Mouse (Mus musculus): ENCODE results near the gene Dus1l.
"Not testable (repeated sequence)": the region's sequence is repeated elsewhere in the genome, so short reads cannot be mapped to it uniquely, and the experiment has no call there.

Gene Dus1l

GRCm38 (mm10) chr11:120777123-120777522 lies 19.1 kb downstream of the Dus1l start:
- no peak for DNase-seq (ENCODE audit: low read depth, low spot score)

- DNase-seq (ENCODE audit: low read depth, low spot score): peak; percentile 57
Measured at GRCm38 (mm10) chr11:120775774-120776469, 20.3 kb downstream of the Dus1l start.

GRCm38 (mm10) chr11:120773463-120774190 lies 22.6 kb downstream of the Dus1l start:
- DNase-seq (ENCODE audit: low read depth, low spot score): no peak

- DNase-seq (ENCODE audit: low read depth, low spot score): no peak
Measured at GRCm38 (mm10) chr11:120772749-120773148, 23.5 kb downstream of the Dus1l start.

GRCm38 (mm10) chr11:120768206-120768605 lies 28.0 kb downstream of the Dus1l start:
- no peak for DNase-seq (ENCODE audit: low read depth, low spot score)

GRCm38 (mm10) chr11:120767023-120767422 lies 29.2 kb downstream of the Dus1l start:
- not testable (repeated sequence) for DNase-seq (ENCODE audit: low read depth, low spot score)

GRCm38 (mm10) chr11:120763121-120763999 lies 32.8 kb downstream of the Dus1l start:
- DNase-seq (ENCODE audit: low read depth, low spot score): not testable (repeated sequence)

GRCm38 (mm10) chr11:120762672-120763041 lies 33.5 kb downstream of the Dus1l start, which contains the start of gene Hmga1b:
Gene Hmga1b (plus strand): TSS chr11:120762794.
- not testable (repeated sequence) for DNase-seq (ENCODE audit: low read depth, low spot score)

- no peak for DNase-seq (ENCODE audit: low read depth, low spot score)
Measured at GRCm38 (mm10) chr11:120761811-120762671, 34.2 kb downstream of the Dus1l start.

GRCm38 (mm10) chr11:120760236-120760635 lies 36.0 kb downstream of the Dus1l start:
- DNase-seq (ENCODE audit: low read depth, low spot score): no peak

- no peak for DNase-seq (ENCODE audit: low read depth, low spot score)
Measured at GRCm38 (mm10) chr11:120751606-120752005, 44.6 kb downstream of the Dus1l start.

- DNase-seq (ENCODE audit: low read depth, low spot score): no peak
Measured at GRCm38 (mm10) chr11:120749430-120749829, 46.8 kb downstream of the Dus1l start.

- no peak for DNase-seq (ENCODE audit: low read depth, low spot score)
Measured at GRCm38 (mm10) chr11:120747974-120748373, 48.2 kb downstream of the Dus1l start.

- DNase-seq (ENCODE audit: low read depth, low spot score): no peak
Measured at GRCm38 (mm10) chr11:120744121-120744701, 52.0 kb downstream of the Dus1l start.

- DNase-seq (ENCODE audit: low read depth, low spot score): no peak
Measured at GRCm38 (mm10) chr11:120740981-120741380, 55.2 kb downstream of the Dus1l start.
